Mouse (Mus musculus) T-helper 1 cell (primary cell): ENCODE measurements around the gene Olfr1208.

Source experiments
- in situ Hi-C: fragments of 300-600 bp; cut with MboI, MseI; formaldehyde crosslinking; loops from one replicate; pipeline ENCODE4 v1.15.1; 2025; ENCODE audit warnings: high pct_unique_total_duplicates

The Olfr1208 gene

DNA sequence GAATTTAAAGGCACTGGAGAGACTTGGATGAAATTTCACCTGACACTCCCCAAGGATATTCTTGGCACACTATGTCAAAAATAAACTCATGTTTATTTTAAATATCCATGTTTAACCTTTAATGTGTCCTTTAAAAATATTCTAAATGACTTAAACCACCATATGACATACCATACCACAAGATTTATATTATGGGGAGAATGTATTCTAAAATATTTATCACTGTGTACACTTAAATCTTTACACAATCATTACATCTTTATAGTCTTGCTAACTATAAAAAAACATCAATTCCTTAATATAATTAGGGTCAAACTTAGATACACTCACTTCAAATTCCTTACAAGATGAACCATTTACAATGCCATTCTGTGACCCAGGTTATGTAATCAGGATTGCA is at the start of gene Olfr1208:
Gene Olfr1208, minus strand, starts transcription at position 101 of the 400 bp plus-strand sequence.
- in situ Hi-C loops = no loop called here

DNA sequence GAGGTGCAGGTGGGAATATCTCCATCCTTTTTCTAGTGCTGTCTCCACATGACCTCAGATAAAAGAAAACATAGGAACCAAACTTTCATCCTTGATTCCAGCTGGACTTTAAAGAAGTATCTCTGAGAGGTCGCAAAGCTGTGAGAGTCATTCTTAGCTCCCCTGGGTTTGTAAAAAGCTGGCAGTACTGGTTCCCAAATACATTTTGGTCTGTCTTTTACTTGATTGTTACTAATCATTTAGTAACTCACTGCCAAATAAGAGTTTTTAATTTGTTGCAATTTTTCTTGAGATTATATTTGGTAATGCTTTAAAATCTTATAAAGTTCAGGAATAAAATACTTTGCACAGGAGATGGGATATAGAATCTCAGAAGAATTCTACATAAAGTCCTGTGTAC is 35.9 kb upstream of the Olfr1208 start, which contains the start of gene Olfr1211:
Gene Olfr1211, minus strand, starts transcription at position 101 of the 400 bp plus-strand sequence.
- in situ Hi-C loops = no loop called here

GRCm38 (mm10) chr2:88915057-88915456 is 12.9 kb upstream of the Olfr1208 start, which contains the start of gene Olfr1209:
Olfr1209 (minus strand) TSS chr2:88915157.
- in situ Hi-C loops = no loop called here

GRCm38 (mm10) chr2:88862931-88863330 is 39.2 kb downstream of the Olfr1208 start, which contains the start of gene Olfr1206:
Olfr1206 (plus strand) TSS chr2:88863231.
- in situ Hi-C loops = no loop called here

- in situ Hi-C loops = no loop called here
Measured at GRCm38 (mm10) chr2:88848992-88849391, 53.1 kb downstream of the Olfr1208 start, which contains the start of gene Olfr1204. Olfr1204 (plus strand) TSS chr2:88849292.
